Mouse (Mus musculus): ENCODE measurements around the gene Gm20388. TPM values are rescaled to one million over a fixed set of nuclear protein-coding genes. Genes with fewer than 3 reads are reported as not detected.

The Gm20388 gene
- polyA plus RNA-seq, 1 experiment from 2014 or later: 12.4 TPM

DNA sequence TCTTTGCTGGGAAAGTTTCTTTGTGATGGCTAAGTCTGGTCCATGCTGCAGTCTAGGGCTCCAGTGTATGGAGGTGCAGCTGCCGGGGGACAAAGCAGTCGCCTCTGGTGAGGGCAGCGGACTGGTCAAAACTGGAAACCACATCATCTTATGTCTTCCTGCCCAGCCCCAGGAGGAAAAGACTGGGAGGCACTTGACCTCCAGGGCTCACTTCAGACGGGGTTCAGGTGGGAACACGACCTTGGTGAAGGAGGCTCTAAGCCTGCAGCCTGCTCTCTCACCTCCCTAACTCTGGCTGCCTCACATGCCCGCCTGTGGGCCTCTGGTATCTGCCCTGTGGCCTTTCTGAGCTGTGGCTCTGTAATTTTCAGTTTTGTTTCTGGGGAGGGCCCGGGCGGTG is 623.4 kb downstream of the Gm20388 start:
- no peak overlapping the region for H3K9ac ChIP-seq (ENCODE audit: low read depth, low read length)
- no peak overlapping the region; the same call in 1 of the 2 replicates for H3K27ac ChIP-seq (ENCODE audit: low read depth, low read length)

DNA sequence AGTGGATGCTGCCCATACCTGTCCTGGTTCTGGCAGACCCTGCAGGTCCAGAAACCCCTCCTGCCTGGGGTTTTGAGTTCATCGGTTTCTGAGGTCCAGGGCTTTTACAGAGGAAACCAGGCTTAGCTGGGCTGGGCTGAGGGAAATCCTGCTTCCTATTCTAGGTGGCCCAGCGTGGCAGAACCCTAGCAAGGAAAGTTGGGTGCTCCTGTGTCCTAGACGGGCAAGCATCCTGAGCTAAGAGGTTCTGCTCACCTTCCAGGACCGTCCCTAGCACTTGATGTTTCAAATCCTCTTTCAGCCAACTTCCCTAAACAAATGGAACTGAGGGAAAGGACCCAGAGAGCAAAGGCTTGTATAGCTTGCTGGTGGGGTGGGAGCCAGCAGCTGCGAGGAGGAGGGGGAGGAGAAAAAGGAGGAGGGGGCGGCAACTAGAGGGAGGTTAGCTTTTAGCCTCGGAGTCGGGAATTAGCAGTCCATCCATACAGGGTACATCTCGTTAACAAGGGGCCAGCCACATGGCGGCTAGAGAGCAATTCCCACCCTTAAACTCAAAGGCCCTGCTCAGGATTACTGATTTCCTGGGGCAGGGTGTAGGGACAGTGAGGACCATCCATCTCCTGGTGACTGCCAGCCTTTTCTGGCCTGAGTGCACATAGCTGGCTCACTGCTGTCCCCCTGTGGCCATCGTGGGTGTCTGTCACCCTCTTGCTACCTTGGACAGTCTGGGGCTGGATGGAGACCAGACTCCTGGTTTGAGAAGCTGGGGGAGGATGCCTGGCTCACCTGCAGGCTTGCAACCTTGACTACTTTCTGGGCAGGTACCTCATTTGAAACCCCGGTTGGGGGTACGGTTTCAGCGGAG is 624.1 kb downstream of the Gm20388 start:
- H3K4me1 ChIP-seq (ENCODE audit: control insufficient read depth, insufficient read depth, low read depth, low read length): peaks cover 76% of the 10 kb centered on the region
- H3K27me3 ChIP-seq (replicated peaks; ENCODE audit: control insufficient read depth, insufficient read depth, low read length): no peaks in the 10 kb centered on the region
- H3K9ac ChIP-seq (ENCODE audit: low read depth, low read length): no peak overlapping the region
- no peaks in the 10 kb centered on the region for H3K9me3 ChIP-seq (ENCODE audit: control insufficient read depth, low read length)
- ATAC-seq: peak; percentile 75
- no peaks in the 10 kb centered on the region for H3K36me3 ChIP-seq (ENCODE audit: control insufficient read depth, insufficient read depth, low read length)
- 13% methylated on average over 14 of the region's 14 CpGs for WGBS
- no peak overlapping the region for H3K4me3 ChIP-seq (ENCODE audit: low read length)
- peak overlapping the region; percentile 9; the same call in 1 of the 2 replicates for H3K27ac ChIP-seq (ENCODE audit: low read depth, low read length)
- H3K4me2 ChIP-seq (ENCODE audit: low read length): no peak overlapping the region; the same call in none of the 2 replicates

More for the DNA sequence above, 623.4 kb downstream of the Gm20388 start:
- no peak for ATAC-seq
- Histone ChIP-seq H3K9me3 (ENCODE audit: control insufficient read depth, low read length) (no peaks in the 10 kb centered on the region), H3K36me3 (ENCODE audit: control insufficient read depth, insufficient read depth, low read length) (no peaks in the 10 kb centered on the region), H3K27me3 (replicated peaks; ENCODE audit: control insufficient read depth, insufficient read depth, low read length) (no peaks in the 10 kb centered on the region), H3K4me2 (ENCODE audit: low read length) (no peak overlapping the region), H3K4me3 (ENCODE audit: low read length) (no peak overlapping the region), H3K4me1 (ENCODE audit: control insufficient read depth, insufficient read depth, low read depth, low read length) (peaks cover 70% of the 10 kb centered on the region)
- 34% methylated on average over 8 of the region's 8 CpGs for WGBS

DNA sequence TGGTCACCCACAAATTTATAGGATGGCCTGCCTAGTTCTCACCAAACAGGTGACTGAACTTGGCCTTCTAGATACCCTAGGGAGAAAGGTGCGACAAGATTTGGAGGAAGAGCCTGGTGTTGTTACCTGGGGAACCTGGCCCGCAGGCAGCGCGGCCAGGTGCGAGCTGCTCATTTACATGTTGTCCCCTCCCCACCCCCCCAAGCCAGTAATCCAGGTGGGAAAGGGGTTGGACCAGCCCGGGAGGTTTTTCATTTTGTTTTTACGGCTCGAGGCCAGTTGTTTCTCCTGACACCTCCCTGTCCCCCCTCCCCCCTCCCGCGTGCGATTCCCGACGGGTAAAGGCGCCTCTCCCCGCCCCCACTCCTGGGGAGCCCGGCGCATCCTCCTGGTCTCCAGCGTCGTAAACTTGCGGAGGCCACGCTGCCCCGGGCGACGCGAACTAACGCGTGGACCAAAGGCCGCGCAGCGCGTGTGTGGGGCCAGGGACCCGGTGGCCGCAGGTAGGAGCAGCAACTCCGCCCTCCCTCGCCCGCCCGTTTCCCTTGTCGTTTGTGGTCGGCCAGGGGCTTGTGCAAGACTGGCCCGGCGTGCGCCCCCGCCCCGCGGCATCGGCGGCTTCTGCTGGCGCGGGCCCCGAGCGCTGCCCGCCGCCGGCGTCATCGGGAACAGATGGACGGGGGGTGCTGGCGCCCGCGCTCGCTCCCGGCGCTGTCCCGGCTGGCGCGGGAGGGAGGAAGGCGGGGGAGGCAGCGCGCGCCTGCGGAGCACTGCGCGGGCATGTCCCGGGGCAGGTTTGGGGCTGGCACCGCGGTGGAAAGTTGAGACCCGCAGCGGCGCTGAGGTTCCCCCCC is 625.0 kb downstream of the Gm20388 start:
- Histone ChIP-seq H3K4me3 (ENCODE audit: low read length) (peak overlapping the region; percentile 62), H3K36me3 (ENCODE audit: control insufficient read depth, insufficient read depth, low read length) (no peaks in the 10 kb centered on the region), H3K4me1 (ENCODE audit: control insufficient read depth, insufficient read depth, low read depth, low read length) (peaks cover 86% of the 10 kb centered on the region), H3K27ac (ENCODE audit: low read depth, low read length) (peak overlapping the region; percentile 94; the same call in 1 of the 2 replicates), H3K9ac (ENCODE audit: low read depth, low read length) (peak overlapping the region; percentile 75), H3K9me3 (ENCODE audit: control insufficient read depth, low read length) (no peaks in the 10 kb centered on the region), H3K4me2 (ENCODE audit: low read length) (peak overlapping the region; percentile 97), H3K27me3 (replicated peaks; ENCODE audit: control insufficient read depth, insufficient read depth, low read length) (no peaks in the 10 kb centered on the region)
- under 1% methylated on average over 75 of the region's 79 CpGs for WGBS
- no peak for ATAC-seq

DNA sequence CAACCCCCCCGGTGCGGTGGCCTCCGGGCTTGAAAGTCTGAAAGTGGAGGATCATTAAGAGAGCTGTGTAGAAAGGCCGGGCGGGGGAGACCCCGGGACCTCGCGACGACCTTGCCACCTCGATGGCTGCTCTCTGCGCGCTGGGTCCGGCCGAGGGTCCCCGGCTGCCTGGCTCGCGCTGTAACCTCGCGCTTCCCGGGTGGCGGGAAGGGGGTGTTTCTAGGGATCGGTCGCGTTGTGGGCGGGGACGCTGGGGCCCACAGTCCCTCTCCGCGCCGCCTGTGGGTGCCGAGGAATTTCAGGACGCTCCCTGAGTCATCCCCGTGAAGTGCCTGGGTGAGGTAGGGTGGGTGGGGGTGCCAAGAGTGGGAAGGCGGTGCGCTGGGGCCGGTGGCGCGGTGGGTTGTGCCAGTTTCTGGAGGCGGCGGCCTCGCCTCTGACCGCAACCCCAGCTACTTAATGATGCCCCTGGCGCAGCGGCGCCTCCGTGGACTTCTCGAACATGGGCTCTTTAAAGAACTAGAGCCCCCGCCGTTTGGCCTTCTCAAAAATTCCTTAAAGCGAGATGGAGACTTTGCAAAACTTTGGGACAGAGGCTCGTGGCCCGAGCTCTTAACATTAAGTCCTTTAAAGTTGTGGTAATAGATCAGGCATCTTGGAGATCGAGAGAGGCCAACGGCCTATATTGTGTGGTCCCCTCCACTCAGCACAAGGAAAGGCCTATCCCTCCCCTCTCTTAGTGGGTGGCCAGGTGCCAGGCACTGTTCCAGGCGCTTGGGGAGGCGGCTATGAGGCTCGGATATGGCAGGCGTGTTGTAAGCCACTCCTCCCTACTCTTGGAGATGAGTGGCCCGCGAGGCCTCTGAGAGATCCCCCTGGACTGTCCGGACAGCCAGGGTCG is 625.9 kb downstream of the Gm20388 start:
- Histone ChIP-seq H3K9ac (ENCODE audit: low read depth, low read length) (peak overlapping the region; percentile 75), H3K27ac (ENCODE audit: low read depth, low read length) (peak overlapping the region; percentile 94), H3K9me3 (ENCODE audit: control insufficient read depth, low read length) (no peaks in the 10 kb centered on the region), H3K4me1 (ENCODE audit: control insufficient read depth, insufficient read depth, low read depth, low read length) (peaks cover 82% of the 10 kb centered on the region), H3K4me2 (ENCODE audit: low read length) (peak overlapping the region; percentile 97), H3K27me3 (replicated peaks; ENCODE audit: control insufficient read depth, insufficient read depth, low read length) (no peaks in the 10 kb centered on the region), H3K36me3 (ENCODE audit: control insufficient read depth, insufficient read depth, low read length) (no peaks in the 10 kb centered on the region), H3K4me3 (ENCODE audit: low read length) (peak overlapping the region; percentile 62)
- under 1% methylated on average over 50 of the region's 61 CpGs for WGBS
- ATAC-seq: 0 out of 2 replicates have a peak, but pooled peaks have one; percentile 8

DNA sequence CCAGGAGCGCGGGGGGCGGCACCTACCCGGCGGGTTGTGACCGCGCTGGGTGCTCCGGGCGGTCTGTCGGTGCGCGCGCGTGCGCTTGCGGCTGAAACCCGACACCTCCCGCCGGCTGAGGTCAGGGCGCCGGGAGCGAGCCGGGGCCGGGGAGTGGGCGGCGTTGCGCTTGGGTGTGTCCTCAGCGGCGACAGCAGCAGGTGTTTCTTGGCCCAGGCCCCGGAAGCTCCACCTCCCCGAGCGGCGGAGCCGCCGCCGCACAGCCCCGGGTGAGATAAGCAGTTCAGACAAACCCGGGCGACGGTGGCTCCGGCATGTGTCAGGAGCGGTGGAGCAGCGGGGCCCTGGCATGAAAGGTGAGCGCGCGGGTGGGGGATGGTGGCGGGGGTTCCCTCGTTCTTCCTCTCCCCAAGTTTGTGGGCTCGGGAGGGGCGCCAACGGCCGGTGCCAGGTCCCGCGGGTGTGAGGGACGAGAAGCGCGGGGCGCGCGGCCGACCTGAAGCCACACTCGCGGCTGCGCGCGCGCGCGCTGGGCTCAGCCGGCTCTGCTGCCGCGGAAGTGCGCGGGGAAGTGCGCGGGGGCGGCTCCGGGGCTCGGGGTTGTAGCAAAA is 626.7 kb downstream of the Gm20388 start:
- ATAC-seq: peak; percentile 9; the same call in 1 of the 2 replicates
- under 1% methylated on average over 55 of the region's 79 CpGs for WGBS
- Histone ChIP-seq H3K27me3 (replicated peaks; ENCODE audit: control insufficient read depth, insufficient read depth, low read length) (no peaks in the 10 kb centered on the region), H3K4me3 (ENCODE audit: low read length) (peak overlapping the region; percentile 62), H3K4me1 (ENCODE audit: control insufficient read depth, insufficient read depth, low read depth, low read length) (peaks cover 74% of the 10 kb centered on the region), H3K27ac (ENCODE audit: low read depth, low read length) (peak overlapping the region; percentile 94), H3K4me2 (ENCODE audit: low read length) (peak overlapping the region; percentile 97), H3K36me3 (ENCODE audit: control insufficient read depth, insufficient read depth, low read length) (no peaks in the 10 kb centered on the region), H3K9ac (ENCODE audit: low read depth, low read length) (peak overlapping the region; percentile 75), H3K9me3 (ENCODE audit: control insufficient read depth, low read length) (no peaks in the 10 kb centered on the region)

DNA sequence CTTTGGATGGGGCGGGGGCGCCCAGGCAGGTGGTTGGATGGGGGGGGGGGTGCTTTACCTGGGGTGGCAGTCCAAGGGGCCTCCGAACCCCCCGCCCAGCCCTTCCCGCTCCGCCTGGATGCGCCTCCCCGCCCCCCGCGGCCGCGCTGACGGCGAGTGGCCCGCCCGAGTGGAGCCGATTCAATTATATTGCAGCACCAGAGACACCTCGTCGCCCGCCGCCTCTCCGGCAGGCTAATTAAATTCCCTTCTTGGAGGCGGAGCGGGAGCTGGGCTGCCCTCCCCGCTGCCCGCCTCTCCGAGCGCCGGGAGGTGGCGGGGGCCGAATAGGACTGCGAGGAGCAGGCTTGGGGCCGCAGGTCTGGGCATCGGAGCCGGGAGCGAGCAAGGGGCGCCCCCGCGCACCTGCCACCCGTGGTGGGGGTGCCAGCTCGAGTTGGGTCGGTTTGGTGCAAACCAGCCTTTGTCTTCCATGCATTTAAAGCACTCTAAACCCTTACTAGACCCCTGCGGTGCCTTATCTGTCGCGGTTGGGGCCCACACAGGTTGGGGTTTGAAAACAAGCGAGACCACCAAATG is 627.3 kb downstream of the Gm20388 start:
- H3K27ac ChIP-seq (ENCODE audit: low read depth, low read length): peak overlapping the region; percentile 94
- H3K4me1 ChIP-seq (ENCODE audit: control insufficient read depth, insufficient read depth, low read depth, low read length): peaks cover 72% of the 10 kb centered on the region
- ATAC-seq: peak; percentile 48
- no peaks in the 10 kb centered on the region for H3K9me3 ChIP-seq (ENCODE audit: control insufficient read depth, low read length)
- H3K9ac ChIP-seq (ENCODE audit: low read depth, low read length): peak overlapping the region; percentile 75
- 1% methylated on average over 32 of the region's 46 CpGs for WGBS
- H3K27me3 ChIP-seq (replicated peaks; ENCODE audit: control insufficient read depth, insufficient read depth, low read length): no peaks in the 10 kb centered on the region
- H3K4me2 ChIP-seq (ENCODE audit: low read length): peak overlapping the region; percentile 97
- H3K4me3 ChIP-seq (ENCODE audit: low read length): peak overlapping the region; percentile 62
- no peaks in the 10 kb centered on the region for H3K36me3 ChIP-seq (ENCODE audit: control insufficient read depth, insufficient read depth, low read length)

DNA sequence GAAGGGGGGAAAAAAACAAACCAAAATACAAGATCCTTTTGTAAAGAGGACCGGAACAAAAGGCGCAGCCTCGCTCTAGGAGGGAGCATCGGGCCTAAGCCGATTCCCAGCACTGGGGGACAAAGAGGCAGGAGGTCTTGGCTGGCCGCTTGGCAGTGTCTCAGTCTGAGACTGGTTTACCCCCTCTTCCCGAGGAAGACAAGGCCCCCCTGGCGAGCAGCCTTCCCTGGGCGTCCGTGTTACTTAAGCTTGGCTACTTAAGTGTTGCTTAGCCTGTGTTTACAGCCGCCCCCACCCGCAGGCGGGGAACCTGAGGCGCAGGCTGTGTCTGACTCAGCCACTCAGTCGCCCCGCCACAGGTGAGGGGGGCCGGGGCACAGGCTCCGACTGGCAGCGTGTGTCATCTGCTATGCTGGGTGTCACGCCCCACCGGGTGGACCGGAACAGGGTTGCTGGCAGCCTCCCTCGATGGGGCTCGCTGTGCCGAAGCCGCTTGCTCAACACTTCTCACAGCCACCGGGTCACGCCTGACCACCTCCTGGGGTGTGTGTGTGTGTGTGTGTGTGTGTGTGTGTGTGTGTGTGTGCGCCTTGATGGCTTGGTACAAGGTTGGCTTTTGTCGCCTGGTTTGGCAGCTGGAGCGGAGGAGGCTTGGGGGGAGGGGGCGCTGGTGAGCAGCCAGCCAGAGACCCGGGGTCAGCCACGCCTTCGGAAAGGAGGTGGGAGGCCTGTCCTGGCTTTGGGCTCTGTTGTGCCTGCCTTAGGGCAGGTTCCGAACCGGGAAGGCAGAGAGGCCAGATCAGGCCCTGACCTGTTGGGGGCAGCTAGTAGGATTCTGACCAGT is 628.0 kb downstream of the Gm20388 start:
- peak overlapping the region; percentile 75 for H3K9ac ChIP-seq (ENCODE audit: low read depth, low read length)
- WGBS: 2% methylated on average over 37 of the region's 37 CpGs
- H3K4me3 ChIP-seq (ENCODE audit: low read length): peak overlapping the region; percentile 62
- H3K27me3 ChIP-seq (replicated peaks; ENCODE audit: control insufficient read depth, insufficient read depth, low read length): no peaks in the 10 kb centered on the region
- no peaks in the 10 kb centered on the region for H3K36me3 ChIP-seq (ENCODE audit: control insufficient read depth, insufficient read depth, low read length)
- H3K27ac ChIP-seq (ENCODE audit: low read depth, low read length): peak overlapping the region; percentile 94
- peak overlapping the region; percentile 97 for H3K4me2 ChIP-seq (ENCODE audit: low read length)
- peaks cover 72% of the 10 kb centered on the region for H3K4me1 ChIP-seq (ENCODE audit: control insufficient read depth, insufficient read depth, low read depth, low read length)
- peak; percentile 42; the same call in 1 of the 2 replicates for ATAC-seq
- H3K9me3 ChIP-seq (ENCODE audit: control insufficient read depth, low read length): no peaks in the 10 kb centered on the region
